Mouse (Mus musculus): ENCODE measurements around the gene Pls3.

The Pls3 gene

GRCm38 (mm10) chrX:75874332-75875291 is at the start of gene Pls3:
TSS of gene Pls3 (minus strand) at chrX:75875182.
- peak; percentile 91 for DNase-seq (ENCODE audit: low read depth, low spot score)

GRCm38 (mm10) chrX:75895716-75896115 is 20.7 kb upstream of the Pls3 start:
- DNase-seq (ENCODE audit: low read depth, low spot score): no peak

- DNase-seq (ENCODE audit: low read depth, low spot score): no peak
Observed at GRCm38 (mm10) chrX:75875566-75875965, 584 bp upstream of the Pls3 start.

GRCm38 (mm10) chrX:75873813-75874212 is 1.2 kb downstream of the Pls3 start:
- peak; percentile 41 for DNase-seq (ENCODE audit: low read depth, low spot score)

GRCm38 (mm10) chrX:75873253-75873652 is 1.7 kb downstream of the Pls3 start:
- peak; percentile 1 for DNase-seq (ENCODE audit: low read depth, low spot score)

GRCm38 (mm10) chrX:75871855-75872254 is 3.1 kb downstream of the Pls3 start:
- no peak for DNase-seq (ENCODE audit: low read depth, low spot score)

- no peak for DNase-seq (ENCODE audit: low read depth, low spot score)
Observed at GRCm38 (mm10) chrX:75861715-75862114, 13.3 kb downstream of the Pls3 start.

- DNase-seq (ENCODE audit: low read depth, low spot score): no peak
Observed at GRCm38 (mm10) chrX:75854294-75854693, 20.7 kb downstream of the Pls3 start.

- DNase-seq (ENCODE audit: low read depth, low spot score): no peak
Observed at GRCm38 (mm10) chrX:75844290-75844689, 30.7 kb downstream of the Pls3 start.

- no peak for DNase-seq (ENCODE audit: low read depth, low spot score)
Observed at GRCm38 (mm10) chrX:75842835-75843234, 32.1 kb downstream of the Pls3 start.

- DNase-seq (ENCODE audit: low read depth, low spot score): no peak
Observed at GRCm38 (mm10) chrX:75842120-75842519, 32.9 kb downstream of the Pls3 start.

- no peak for DNase-seq (ENCODE audit: low read depth, low spot score)
Observed at GRCm38 (mm10) chrX:75840263-75840662, 34.7 kb downstream of the Pls3 start.

GRCm38 (mm10) chrX:75834836-75835235 is 40.1 kb downstream of the Pls3 start:
- DNase-seq (ENCODE audit: low read depth, low spot score): no peak

GRCm38 (mm10) chrX:75834286-75834685 is 40.7 kb downstream of the Pls3 start:
- no peak for DNase-seq (ENCODE audit: low read depth, low spot score)

GRCm38 (mm10) chrX:75833006-75833641 is 41.9 kb downstream of the Pls3 start:
- DNase-seq (ENCODE audit: low read depth, low spot score): no peak

GRCm38 (mm10) chrX:75829867-75830255 is 45.1 kb downstream of the Pls3 start:
- DNase-seq (ENCODE audit: low read depth, low spot score): no peak

- no peak for DNase-seq (ENCODE audit: low read depth, low spot score)
Observed at GRCm38 (mm10) chrX:75829240-75829866, 45.6 kb downstream of the Pls3 start.

GRCm38 (mm10) chrX:75818647-75819271 is 56.2 kb downstream of the Pls3 start:
- peak; percentile 3 for DNase-seq (ENCODE audit: low read depth, low spot score)

- DNase-seq (ENCODE audit: low read depth, low spot score): no peak
Observed at GRCm38 (mm10) chrX:75814958-75815357, 60.0 kb downstream of the Pls3 start.

GRCm38 (mm10) chrX:75814123-75814522 is 60.9 kb downstream of the Pls3 start:
- DNase-seq (ENCODE audit: low read depth, low spot score): no peak

- DNase-seq (ENCODE audit: low read depth, low spot score): peak; percentile 44
Observed at GRCm38 (mm10) chrX:75796583-75796982, 78.4 kb downstream of the Pls3 start.

GRCm38 (mm10) chrX:75779796-75780195 is 95.2 kb downstream of the Pls3 start:
- no peak for DNase-seq (ENCODE audit: low read depth, low spot score)

Data from mesoderm, embryonic 11.5 days (tissue).